Mouse (Mus musculus) kidney, adult 18-20 months (tissue): ENCODE data around the gene Amn1.
"Not testable (repeated sequence)": the region's sequence is repeated elsewhere in the genome, so short reads cannot be mapped to it uniquely, and the experiment has no call there.

Experiments used
- DNase-seq: peaks from one replicate; pipeline ENCODE4 v3.0.0; 2021

Gene Amn1

GRCm38 (mm10) chr6:149188041-149188924 is at the start of gene Amn1:
Gene Amn1 (minus strand): TSS chr6:149188712.
- DNase-seq, result peak; percentile 97

DNA sequence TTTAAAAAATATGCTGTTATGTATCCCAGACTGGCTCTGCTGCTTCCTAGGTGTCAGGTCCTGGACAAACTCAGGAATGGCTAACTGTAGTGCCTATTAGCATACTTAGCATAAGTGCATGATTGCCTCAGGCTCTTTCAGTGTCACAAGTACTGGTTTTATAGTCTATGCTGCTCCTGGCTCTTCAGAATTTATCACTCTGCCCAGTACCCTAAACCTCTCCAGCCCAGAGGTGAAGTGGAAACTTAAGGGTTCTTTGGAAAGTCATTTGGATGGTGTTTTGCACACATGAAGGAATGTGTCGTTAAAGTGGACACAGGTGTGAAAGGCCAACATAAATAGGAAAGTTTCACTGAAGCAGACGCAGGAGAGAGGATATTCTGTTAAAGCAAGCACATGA is 48.3 kb upstream of the Amn1 start:
- no peak for DNase-seq

- no peak for DNase-seq
Observed at GRCm38 (mm10) chr6:149233918-149234317, 45.4 kb upstream of the Amn1 start.

DNA sequence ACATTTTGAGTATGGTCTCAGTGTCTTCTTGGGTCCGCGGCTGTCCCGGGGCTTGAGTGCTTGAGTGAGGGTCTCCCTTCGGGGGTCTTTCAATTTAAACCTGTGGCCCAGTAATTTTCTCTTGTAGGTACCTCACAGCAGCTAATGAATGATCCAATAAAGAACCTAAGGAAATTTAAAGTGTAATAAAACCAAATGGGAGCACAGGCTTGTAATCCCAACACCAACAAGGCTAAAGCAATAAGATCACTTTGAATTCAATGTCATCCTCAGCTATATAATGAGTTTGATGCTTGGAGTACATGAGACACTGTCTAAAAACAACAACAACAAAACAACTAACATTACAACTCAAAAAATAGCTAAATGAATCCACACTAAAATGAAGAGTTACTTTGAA is 36.2 kb upstream of the Amn1 start:
- DNase-seq, result no peak

- no peak for DNase-seq
Observed at GRCm38 (mm10) chr6:149221296-149221695, 32.8 kb upstream of the Amn1 start.

DNA sequence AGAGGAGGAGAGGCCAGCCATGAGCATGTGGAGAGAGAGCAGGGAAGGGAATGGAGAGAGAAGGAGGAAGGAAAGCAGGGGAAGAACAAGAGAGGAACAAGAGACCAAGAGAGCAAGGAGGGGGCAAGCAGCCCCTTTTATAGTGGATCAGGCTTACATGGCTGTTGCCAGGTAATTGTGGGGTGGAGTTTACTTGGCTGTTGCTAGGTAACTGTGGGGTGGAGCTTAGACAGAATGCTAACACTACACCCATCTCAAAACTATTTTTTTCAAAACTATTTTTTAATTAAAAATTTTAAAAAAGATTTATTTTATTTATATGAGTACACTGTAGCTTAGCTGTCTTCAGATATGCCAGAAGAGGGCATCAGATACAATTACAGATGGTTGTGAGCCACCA is 10.1 kb upstream of the Amn1 start:
- no peak for DNase-seq

- no peak for DNase-seq
Observed at GRCm38 (mm10) chr6:149197116-149197515, 8.6 kb upstream of the Amn1 start.

DNA sequence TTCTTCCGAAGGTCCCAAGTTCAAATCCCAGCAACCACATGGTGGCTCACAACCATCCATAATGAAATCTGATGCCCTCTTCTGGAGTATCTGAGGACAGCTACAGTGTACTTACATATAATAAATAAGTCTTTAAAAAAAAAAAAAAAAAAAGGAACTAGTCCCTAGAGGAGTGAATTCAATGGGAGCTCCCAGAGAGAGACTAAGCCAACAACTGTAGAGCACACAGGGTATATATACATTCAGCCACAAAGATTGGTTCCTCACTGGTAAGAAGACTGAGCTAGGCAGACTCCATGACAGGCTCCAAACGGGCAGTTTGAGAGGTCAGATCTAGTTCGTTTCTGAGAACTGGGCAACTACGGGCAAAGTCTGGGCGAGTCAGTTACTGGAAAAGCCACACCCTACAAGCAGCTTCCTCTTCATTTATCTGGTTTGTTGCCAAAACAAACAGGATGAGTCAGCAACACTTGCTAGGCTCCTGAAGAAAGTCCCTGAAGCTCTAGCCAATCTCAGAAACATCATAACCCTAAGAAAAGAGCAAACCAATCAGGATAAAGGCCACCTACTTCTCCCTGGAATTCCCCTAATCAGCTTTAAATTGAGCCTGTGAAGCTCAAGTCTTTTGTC is 4.9 kb upstream of the Amn1 start:
- peak; percentile 49 for DNase-seq

DNA sequence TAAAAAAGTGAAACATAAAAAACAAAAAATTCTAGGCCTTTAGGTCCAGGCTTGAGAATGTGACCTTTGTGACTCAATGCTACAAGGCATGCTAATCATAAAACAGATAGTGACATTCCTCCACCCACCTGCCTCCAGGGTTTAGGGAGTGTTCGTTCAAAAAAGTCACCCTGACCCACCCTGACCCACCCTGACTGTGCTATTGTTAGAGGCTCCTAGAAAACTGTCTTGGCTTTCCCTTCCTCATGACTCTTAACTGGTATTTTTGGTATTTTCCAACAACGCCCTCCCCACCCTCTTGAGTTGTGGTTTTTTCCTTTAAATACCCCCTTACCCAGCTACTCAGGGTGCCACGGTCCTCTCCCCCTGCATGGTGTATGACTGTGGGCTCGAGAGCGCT is 3.4 kb upstream of the Amn1 start:
- DNase-seq, result not testable (repeated sequence)

- DNase-seq, result no peak
Observed at GRCm38 (mm10) chr6:149189340-149189922, 919 bp upstream of the Amn1 start.

DNA sequence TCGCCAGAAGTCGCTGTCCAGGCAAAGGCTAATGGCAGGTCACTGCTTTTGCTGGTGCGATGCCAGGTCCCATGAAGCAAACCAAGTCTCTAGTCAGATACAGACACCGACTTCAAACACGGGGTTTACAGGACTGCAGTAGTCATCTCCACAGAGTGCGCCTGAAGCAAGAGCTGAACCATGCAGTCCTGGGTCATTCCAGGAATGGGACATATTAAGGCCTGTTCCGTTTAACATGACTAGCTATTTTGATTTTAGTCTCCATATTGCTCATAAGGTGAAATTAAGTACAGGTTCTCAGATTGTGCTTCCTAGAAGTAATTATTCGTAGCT is 379 bp upstream of the Amn1 start:
- DNase-seq, result no peak

- no peak for DNase-seq
Observed at GRCm38 (mm10) chr6:149187371-149187770, 1.1 kb downstream of the Amn1 start.

DNA sequence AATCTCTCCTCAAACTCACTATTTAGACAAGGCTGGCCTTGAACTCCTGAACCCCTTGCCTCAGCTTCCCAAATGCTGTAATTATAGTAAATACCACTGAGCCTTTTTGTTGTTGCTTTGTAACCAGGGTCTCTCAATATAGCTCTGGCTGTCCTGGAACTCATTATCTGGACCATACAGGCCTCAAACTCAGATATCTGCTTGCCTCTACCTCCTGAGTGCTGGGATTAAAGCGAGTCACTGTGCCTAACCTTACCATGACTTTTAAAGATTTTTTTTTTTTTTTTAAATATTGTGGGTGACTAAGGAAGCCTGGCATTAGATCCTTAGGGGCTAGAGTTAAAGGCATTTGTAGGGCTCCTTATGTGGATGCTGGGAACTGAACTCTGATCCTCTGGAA is 4.5 kb downstream of the Amn1 start:
- no peak for DNase-seq

GRCm38 (mm10) chr6:149179064-149179463 is 9.4 kb downstream of the Amn1 start:
- DNase-seq, result no peak

DNA sequence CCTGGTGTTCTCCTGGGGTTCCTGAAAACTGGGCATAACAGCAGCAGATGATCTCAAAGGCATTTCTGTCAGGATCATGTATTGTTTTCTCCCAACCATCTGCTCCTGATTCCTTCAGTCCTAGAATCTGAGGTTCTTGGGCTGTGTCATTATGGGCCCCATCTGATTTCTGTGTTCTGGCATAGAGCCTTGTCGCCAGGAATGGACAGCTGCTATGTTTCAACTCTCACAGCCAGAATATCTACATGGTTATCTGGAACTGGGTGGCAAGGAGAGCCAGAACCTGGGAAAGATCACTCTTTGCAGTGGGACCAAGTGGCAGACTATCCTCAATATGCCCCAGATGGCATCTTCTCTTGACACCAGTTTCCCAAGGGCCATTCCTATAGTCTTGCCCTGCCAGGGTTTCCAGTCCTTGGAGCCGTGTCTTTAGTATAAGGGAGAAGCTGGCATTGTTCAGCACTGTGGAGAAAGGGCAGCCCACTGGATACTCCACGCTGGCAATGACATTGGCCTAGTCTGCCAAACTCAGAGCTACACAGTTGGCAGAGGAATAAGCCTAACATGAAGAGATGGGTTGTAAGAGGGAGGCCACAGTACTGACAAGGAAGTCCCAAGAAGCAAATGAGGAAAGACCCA is 13.5 kb downstream of the Amn1 start:
- no peak for DNase-seq

DNA sequence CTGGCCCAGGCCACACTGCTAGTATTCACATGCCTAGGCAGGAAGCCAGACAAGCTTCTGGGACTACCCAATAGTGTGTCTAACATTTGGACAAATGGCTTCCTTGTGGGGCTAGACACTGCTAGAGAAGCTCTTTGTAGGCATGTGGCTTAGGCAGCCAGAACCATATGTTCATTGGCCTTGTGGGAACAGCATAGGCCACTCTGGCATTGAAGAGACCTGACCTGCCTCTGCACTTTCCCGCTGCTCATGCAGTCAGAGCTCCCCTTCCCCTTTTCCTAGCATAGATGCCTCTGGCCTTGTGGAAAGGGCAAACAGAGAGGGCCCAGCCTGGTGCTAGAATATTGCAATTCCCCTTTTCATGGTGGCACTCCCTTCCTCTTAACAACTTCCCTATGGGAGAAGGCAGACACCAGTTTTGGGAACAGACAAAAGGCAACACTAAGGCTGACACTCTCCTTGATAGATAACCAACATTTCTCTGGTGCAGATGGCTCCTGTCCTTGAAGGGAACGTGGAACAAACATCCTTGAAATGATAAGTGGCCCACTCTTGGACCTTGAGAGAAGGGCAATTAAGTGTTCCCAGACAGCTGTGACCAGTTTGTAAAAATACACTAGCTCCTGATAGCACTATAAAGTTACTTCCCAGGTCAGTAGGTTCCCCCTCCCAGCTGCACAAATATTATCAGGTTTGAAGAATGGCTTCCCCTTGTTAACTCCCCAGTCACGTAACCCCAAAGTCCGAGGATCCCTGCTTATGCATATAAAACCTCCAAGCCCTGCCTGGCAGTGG is 14.5 kb downstream of the Amn1 start:
- no peak for DNase-seq

- not testable (repeated sequence) for DNase-seq
Observed at GRCm38 (mm10) chr6:149169965-149170364, 18.5 kb downstream of the Amn1 start.

DNA sequence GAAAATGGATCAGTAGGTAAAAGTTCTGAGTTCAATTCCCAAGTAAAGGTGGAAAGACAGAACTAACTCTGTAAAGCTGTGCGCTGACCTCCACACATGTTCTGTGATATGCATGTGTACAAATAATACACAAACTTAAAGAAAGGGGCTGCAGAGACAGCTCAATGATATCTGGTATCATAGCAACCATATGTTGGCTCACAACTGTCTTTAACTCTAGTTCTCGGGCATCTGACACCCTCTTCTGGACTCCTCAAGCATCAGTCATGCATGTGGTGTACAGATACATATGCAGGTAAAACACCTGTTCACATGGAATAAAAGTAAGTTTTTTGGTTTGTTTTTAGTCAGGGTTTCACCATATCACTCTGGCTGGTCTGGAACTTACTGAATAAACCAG is 20.1 kb downstream of the Amn1 start:
- DNase-seq, result no peak

- no peak for DNase-seq
Observed at GRCm38 (mm10) chr6:149167672-149168071, 20.8 kb downstream of the Amn1 start.

DNA sequence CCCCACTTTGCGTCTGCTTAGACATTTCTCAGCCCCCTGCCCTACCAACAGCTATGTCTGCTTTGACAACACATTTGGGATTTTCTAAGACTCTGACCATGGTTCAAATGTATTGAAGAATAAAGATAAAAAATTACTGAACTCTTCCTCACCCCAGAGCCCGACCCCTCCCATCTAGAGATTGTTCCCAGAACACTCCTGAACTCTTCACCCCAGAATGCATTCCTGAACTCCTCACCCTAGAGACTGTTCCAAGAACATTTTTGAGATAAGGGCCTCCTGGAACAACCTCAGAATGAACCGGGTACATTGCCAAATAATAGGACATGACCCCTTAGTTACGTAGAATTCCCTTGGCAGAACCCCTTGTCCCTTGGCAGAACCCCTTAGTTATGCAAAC is 21.5 kb downstream of the Amn1 start:
- DNase-seq, result not testable (repeated sequence)

DNA sequence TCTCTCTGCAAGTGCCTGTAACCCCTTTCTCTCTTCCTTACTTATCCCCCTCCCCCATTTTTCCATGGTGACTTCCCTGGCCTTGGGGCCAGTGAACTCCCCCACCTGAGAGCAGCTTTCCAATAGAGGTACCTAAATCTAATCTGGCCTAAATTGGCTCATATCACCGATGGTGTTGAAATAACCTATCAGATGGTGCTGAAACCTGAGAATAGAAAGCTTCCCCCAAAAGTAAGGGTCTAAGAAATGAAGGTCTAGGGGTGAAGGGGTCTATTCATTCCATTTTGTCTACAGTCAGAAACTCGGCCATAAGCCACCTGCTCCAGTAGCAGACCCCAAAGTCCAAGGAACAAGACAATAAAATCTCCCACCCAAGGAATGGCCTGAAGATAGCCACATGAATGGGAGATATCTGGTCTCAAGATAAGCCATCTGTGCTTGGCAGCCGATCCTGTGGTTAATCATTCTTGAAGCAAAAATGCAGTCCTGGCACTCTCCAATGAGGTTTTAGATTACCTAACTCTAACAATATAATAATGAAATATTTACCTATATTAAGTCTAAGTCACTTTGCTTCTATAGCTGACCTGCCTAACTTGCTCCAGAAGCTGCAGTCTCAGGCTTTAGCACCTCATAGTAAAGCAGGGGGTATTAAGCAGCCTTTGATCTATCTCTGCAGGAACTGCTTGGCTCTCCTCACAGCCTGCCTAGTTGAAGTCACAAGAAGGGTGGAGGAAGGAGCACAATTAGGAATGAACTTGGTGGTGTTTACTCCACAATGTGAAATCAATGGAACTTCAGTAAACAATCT is 33.3 kb downstream of the Amn1 start:
- DNase-seq, result peak; percentile 44
